Mouse (Mus musculus) midbrain, embryonic 13.5 days (tissue): Measurements from ENCODE around the gene Hmgb1. TPM values are rescaled to one million over a fixed set of nuclear protein-coding genes. Genes with fewer than 3 reads are reported as not detected.
A peak's percentile ranks its signal among the peaks of the same experiment; 100 is the strongest.

Experiments used
- ATAC-seq: fragments of 200-750 bp; cut with Nextera tagmentation; 2 replicates; pipeline ENCODE4 v1.8.0; 2017; ENCODE audit warnings: mild to moderate bottlenecking, moderate TSS enrichment, moderate library complexity
- H3K27ac ChIP-seq: fragments of 300-500 bp; sonication (generic); 2 replicates; pipeline ENCODE4 v1.5.1; 2015; ENCODE audit warnings: inconsistent platforms, mild to moderate bottlenecking, moderate library complexity
- H3K27me3 ChIP-seq: fragments of 300-500 bp; sonication (generic); 2 replicates; pipeline ENCODE4 v1.6.1; 2015; ENCODE audit warnings: mild to moderate bottlenecking, inconsistent platforms
- H3K36me3 ChIP-seq: fragments of 300-500 bp; sonication (generic); 2 replicates; pipeline ENCODE4 v1.6.1; 2015; ENCODE audit warnings: mild to moderate bottlenecking, inconsistent platforms
- H3K4me1 ChIP-seq: fragments of 300-500 bp; sonication (generic); replicated peaks from 2 replicates; pipeline ENCODE4 v1.6.1; 2015; ENCODE audit warnings: inconsistent platforms
- H3K4me2 ChIP-seq: fragments of 300-500 bp; sonication (generic); replicated peaks from 2 replicates; pipeline ENCODE4 v1.6.1; 2015; ENCODE audit warnings: moderate library complexity, mild to moderate bottlenecking, inconsistent platforms
- H3K4me3 ChIP-seq: fragments of 300-500 bp; sonication (generic); replicated peaks from 2 replicates; pipeline ENCODE4 v1.5.1; 2015; ENCODE audit warnings: mild to moderate bottlenecking, inconsistent platforms
- H3K9ac ChIP-seq: fragments of 300-500 bp; sonication (generic); replicated peaks from 2 replicates; pipeline ENCODE4 v1.6.1; 2015; ENCODE audit warnings: mild to moderate bottlenecking, inconsistent platforms
- H3K9me3 ChIP-seq: fragments of 300-500 bp; sonication (generic); 2 replicates; pipeline ENCODE4 v1.6.1; 2016; ENCODE audit warnings: mild to moderate bottlenecking, inconsistent platforms
- WGBS: fragments of 180-500 bp; shearing (Covaris S2); methylation state at CpG from one replicate; pipeline ENCODE4 v1.1.7; 2015; 5-methylcytosine and 5-hydroxymethylcytosine counted together
- polyA plus RNA-seq: library from polyadenylated mRNA; unstranded; fragments of >200 nt; fragmentation: Nextera tagmentation; extraction: Ambion mirVana; gene quantifications from 2 replicates; pipeline ENCODE4 v1.2.1, GENCODE M21; 2015

The Hmgb1 gene
- polyA plus RNA-seq, 1 experiment from 2014 or later = 1,097 TPM

DNA sequence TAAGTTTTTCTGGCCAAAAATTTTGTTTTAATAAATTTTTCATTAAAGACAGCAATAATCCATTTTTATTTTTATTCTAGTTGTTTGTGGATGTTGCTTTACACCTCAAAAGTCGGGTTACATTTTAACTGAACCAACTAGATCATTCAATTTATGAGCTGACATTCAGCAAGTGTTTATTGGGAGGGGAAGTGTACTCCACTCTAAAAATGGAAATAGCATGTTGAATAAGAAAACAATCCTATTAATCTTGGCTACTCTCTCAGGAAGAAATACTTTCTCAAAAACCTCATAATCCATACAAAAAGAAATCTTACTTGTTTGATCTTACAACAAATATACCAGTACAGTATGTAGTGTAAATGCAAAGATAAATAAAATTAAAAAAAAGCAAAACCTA, 1.2 kb downstream of the Hmgb1 start:
- Histone ChIP-seq H3K4me2 (peak overlapping the region; percentile 62), H3K27ac (0 out of 2 replicates have a peak overlapping the region, but pooled peaks have one; percentile 95), H3K9ac (no peak overlapping the region), H3K36me3 (no peaks in the 10 kb centered on the region; the same call in 1 of the 2 replicates), H3K4me3 (peak overlapping the region; percentile 60), H3K4me1 (peaks cover 30% of the 10 kb centered on the region), H3K27me3 (no peaks in the 10 kb centered on the region), H3K9me3 (no peaks in the 10 kb centered on the region)
- ATAC-seq = no peak
- WGBS = 58% methylated on average over 1 of the region's 1 CpGs

DNA sequence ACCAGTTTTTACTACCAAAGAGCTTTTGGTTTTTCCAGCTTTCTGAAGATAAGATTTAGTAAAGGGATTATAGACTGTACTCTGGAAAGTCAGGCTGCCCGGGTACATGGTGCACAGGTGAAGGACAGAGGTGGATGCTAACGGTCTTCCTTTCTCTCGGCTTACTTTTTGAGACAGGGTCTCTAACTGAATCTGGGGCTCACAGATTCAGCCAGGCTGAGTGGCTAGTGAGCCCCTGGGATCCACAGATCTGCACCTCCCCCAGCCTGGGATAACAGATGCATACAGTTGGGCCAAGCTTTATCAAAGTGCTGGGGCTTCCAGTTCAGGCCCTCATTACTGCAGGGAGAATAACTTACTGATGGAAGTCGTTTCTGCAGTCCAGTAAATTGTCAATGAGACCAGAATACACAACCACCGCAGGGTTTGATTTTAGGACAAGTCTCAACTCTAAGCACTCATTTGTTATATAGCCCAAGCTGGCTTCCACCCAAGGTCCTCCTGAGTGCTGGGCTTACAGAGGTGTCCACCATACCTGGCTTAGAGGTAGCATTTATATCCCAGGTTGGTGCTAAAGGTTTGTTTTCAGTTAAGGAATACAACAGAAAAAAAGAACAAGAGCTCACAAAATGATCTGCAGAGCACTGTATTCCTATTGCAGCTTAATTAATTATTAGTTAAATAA, 2.0 kb downstream of the Hmgb1 start:
- no peak for ATAC-seq
- no peaks in the 10 kb centered on the region for H3K9me3 ChIP-seq
- H3K4me3 ChIP-seq = no peak overlapping the region
- WGBS = 84% methylated on average over 5 of the region's 5 CpGs
- no peak overlapping the region for H3K27ac ChIP-seq
- H3K4me1 ChIP-seq = peaks cover 30% of the 10 kb centered on the region
- no peaks in the 10 kb centered on the region for H3K36me3 ChIP-seq
- H3K9ac ChIP-seq = 0 out of 2 replicates have a peak overlapping the region, but pooled peaks have one; percentile 29
- H3K27me3 ChIP-seq = no peaks in the 10 kb centered on the region
- H3K4me2 ChIP-seq = no peak overlapping the region

DNA sequence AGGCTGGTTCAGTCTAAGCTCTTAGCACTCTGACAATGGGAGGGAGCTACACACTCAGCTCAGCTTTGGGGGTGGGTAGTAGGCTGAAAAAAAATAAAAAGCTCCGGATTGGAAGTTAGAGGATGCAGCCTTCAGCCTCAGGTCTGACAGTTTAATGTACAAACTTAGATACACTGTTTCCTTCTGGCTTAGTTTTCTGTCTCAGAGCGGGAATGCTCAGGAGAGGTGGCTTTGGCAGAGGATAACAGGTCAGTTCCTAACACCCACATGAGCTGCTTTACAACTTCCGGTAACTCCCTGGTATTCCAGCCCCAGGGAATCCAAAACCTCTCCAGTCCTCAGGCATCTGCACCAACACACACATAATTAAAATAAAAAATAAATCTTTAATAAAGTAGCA, 4.5 kb downstream of the Hmgb1 start:
- WGBS = 91% methylated on average over 3 of the region's 3 CpGs
- no peaks in the 10 kb centered on the region for H3K27me3 ChIP-seq
- H3K9ac ChIP-seq = no peak overlapping the region
- ATAC-seq = no peak
- H3K4me2 ChIP-seq = no peak overlapping the region
- no peaks in the 10 kb centered on the region for H3K36me3 ChIP-seq
- peaks cover 9% of the 10 kb centered on the region for H3K4me1 ChIP-seq
- no peak overlapping the region for H3K27ac ChIP-seq
- no peaks in the 10 kb centered on the region for H3K9me3 ChIP-seq
- H3K4me3 ChIP-seq = no peak overlapping the region

DNA sequence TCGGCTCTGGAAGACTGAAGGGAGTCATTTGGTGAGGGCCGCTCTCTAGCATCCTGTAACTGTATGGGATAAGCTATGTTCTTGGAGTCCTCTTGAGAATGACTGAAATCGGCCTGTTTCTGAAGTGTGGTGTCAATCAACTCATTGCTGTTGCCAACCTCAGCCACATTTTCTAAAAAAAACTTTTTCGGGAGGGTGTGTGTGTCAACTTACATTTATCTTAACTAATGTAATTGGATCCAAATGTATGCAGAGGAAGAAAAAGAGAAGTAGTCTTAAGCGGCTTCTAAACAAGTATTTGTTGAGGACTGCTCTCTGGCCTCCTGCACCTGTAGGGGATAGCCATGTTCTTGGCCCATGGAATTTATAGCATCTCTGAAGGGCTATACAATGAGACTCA, 6.2 kb downstream of the Hmgb1 start:
- Histone ChIP-seq H3K4me2 (no peak overlapping the region), H3K36me3 (no peaks in the 10 kb centered on the region), H3K9ac (no peak overlapping the region), H3K9me3 (no peaks in the 10 kb centered on the region), H3K4me3 (no peak overlapping the region), H3K27me3 (no peaks in the 10 kb centered on the region), H3K27ac (no peak overlapping the region), H3K4me1 (peaks cover 8% of the 10 kb centered on the region)
- 94% methylated on average over 5 of the region's 5 CpGs for WGBS
- no peak for ATAC-seq

DNA sequence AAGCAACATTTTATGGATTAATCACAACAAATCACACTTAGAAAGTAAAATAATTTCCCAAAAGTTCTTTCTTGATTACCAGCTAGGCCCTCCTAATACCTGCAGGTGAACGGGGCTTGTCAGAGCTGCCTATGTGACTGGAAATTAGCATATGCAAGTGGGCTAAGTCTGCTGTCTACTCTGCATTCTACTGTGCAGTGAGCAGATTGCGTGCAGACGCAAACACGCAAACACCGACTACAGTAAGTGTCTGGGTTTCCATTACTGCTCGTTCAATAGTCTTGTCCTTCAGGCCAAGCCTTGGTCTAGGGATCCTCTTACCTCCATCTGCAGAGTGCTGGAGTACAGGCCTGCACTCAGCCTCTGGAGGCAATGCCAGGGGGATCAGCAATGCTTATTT, 8.6 kb downstream of the Hmgb1 start:
- no peak overlapping the region for H3K9ac ChIP-seq
- no peak for ATAC-seq
- no peaks in the 10 kb centered on the region for H3K9me3 ChIP-seq
- no peaks in the 10 kb centered on the region for H3K4me1 ChIP-seq
- H3K4me3 ChIP-seq = no peak overlapping the region
- H3K36me3 ChIP-seq = no peaks in the 10 kb centered on the region
- 92% methylated on average over 6 of the region's 6 CpGs for WGBS
- H3K27me3 ChIP-seq = no peaks in the 10 kb centered on the region
- no peak overlapping the region for H3K4me2 ChIP-seq
- no peak overlapping the region for H3K27ac ChIP-seq

DNA sequence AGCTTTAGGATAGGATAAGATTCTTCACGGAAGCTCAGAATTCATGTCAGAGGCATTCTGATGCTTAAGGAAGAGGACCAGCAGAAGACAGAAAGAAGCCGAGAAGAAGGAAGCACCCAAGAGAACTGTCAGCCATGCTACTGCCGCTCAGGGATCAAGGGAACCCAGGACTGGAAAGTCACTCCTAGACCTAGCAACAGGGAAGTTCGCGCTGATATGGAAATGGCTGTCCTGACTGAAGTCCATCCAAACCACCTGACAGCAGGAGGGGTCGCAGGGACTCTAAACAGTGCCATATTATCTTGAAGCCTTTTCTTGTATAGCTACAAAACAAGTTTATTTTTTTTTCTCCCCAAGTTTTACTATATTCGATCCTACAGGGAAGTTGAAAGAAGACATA, 9.8 kb downstream of the Hmgb1 start:
- no peaks in the 10 kb centered on the region for H3K36me3 ChIP-seq
- H3K27me3 ChIP-seq = no peaks in the 10 kb centered on the region
- no peaks in the 10 kb centered on the region for H3K9me3 ChIP-seq
- no peak overlapping the region for H3K27ac ChIP-seq
- no peak overlapping the region for H3K9ac ChIP-seq
- WGBS = 88% methylated on average over 7 of the region's 7 CpGs
- H3K4me2 ChIP-seq = no peak overlapping the region
- no peak overlapping the region for H3K4me3 ChIP-seq
- no peak for ATAC-seq
- no peaks in the 10 kb centered on the region for H3K4me1 ChIP-seq

DNA sequence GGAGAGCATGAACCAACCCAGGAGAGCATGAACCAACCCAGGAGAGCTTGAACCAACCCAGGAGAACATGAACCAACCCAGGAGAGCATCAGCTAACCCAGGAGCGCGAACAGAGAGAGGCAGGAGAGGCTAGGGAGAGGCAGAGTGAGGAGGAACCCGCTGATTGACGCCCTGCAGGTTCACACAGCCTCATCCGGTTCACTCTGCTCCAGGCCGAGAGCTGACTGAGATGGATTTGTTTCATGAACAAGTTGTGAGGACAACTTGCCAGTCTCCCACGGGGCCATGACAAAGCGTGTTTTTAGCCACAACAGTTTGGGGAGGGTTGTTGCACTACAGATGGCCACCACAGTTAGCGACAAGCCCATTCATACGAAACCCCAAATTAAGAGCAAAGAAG, 12.0 kb downstream of the Hmgb1 start:
- H3K9ac ChIP-seq = no peak overlapping the region
- no peaks in the 10 kb centered on the region for H3K27me3 ChIP-seq
- 82% methylated on average over 10 of the region's 10 CpGs for WGBS
- no peak for ATAC-seq
- no peak overlapping the region for H3K4me3 ChIP-seq
- no peaks in the 10 kb centered on the region for H3K36me3 ChIP-seq
- H3K9me3 ChIP-seq = no peaks in the 10 kb centered on the region
- H3K27ac ChIP-seq = no peak overlapping the region
- H3K4me1 ChIP-seq = no peaks in the 10 kb centered on the region
- no peak overlapping the region for H3K4me2 ChIP-seq

DNA sequence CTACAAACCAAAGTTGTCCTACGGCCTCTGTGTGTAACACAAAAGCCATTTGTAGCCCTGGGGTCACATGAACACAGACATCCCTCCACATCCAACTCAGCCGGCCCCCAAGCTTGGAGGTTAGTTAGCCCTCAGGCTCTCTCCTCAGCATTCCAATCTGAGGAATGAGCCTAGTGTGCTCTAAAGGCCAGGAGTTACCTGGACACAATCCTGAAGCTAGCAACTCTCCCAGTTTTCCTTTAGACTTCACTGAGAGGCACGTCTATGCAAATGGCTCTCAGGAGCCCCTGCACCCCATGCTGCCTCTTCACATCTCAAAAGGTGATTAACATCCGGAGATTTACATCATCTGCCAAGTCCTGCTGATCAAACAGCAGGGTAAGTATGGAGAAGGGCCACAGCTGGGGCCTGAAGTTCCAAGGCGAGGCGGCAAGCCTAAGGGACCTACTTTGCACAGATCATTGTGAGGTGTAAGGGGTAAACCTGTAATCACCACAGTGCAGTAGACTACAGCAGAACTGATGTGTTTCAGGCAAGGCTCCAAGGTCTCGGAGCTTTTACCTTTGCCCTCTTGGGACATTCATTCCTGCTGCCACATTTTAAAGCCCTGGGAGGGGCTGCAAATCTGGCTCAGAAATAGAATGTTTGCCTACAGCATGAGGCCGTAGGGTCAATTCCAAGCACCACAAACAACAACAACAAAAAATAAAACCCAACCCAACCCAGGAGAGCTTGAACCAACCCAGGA, 13.3 kb downstream of the Hmgb1 start:
- no peak overlapping the region for H3K4me3 ChIP-seq
- no peaks in the 10 kb centered on the region for H3K4me1 ChIP-seq
- H3K27ac ChIP-seq = no peak overlapping the region
- no peak for ATAC-seq
- WGBS = 51% methylated on average over 8 of the region's 8 CpGs
- H3K27me3 ChIP-seq = no peaks in the 10 kb centered on the region
- no peaks in the 10 kb centered on the region for H3K9me3 ChIP-seq
- H3K36me3 ChIP-seq = no peaks in the 10 kb centered on the region
- no peak overlapping the region for H3K9ac ChIP-seq
- H3K4me2 ChIP-seq = no peak overlapping the region

DNA sequence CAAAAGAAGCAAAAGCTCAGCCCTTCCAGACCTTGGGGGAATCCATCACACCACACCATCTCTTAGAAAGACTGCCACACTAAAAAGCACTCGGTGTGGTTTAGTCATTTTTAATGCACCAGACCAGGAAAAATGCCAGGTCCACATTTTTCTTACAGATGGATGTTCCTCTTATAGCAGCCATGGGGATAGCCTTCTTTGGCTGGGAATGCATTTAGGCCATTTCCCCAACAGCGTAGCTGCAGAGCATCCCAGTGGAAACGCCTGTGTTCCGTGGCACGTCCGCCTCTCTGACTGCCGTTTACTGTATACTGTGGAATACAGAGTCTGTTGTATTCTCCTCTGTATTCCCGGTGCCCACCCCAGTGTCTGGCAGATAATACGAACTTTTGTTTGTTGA, 15.5 kb downstream of the Hmgb1 start:
- Histone ChIP-seq H3K27ac (no peak overlapping the region), H3K27me3 (no peaks in the 10 kb centered on the region), H3K4me3 (no peak overlapping the region), H3K36me3 (no peaks in the 10 kb centered on the region), H3K9ac (no peak overlapping the region), H3K4me1 (no peaks in the 10 kb centered on the region), H3K9me3 (no peaks in the 10 kb centered on the region), H3K4me2 (no peak overlapping the region)
- no peak for ATAC-seq
- 88% methylated on average over 9 of the region's 9 CpGs for WGBS

DNA sequence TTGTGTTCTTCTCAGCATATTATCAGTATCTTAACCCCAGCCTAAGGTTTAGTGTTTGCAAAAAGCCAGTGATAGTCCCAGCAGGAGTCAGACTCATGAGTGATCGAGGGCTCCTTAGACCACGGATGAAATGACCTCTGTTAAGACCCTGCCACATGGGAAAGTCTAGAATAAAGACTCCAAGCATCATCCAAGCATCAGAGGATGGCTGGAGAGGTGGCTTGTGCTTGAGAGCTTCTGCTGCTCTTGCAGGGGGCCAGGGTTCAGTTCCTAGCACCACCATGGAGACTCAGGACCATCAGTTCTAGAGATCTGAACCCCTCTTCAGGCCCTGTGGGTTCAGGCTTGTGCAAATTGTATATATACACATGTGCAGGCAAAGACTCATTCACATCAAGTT, 16.2 kb downstream of the Hmgb1 start:
- 88% methylated on average over 2 of the region's 2 CpGs for WGBS
- H3K9ac ChIP-seq = no peak overlapping the region
- no peak overlapping the region for H3K4me3 ChIP-seq
- no peak overlapping the region for H3K4me2 ChIP-seq
- H3K27me3 ChIP-seq = no peaks in the 10 kb centered on the region
- no peaks in the 10 kb centered on the region for H3K36me3 ChIP-seq
- H3K27ac ChIP-seq = no peak overlapping the region
- H3K9me3 ChIP-seq = no peaks in the 10 kb centered on the region
- H3K4me1 ChIP-seq = no peaks in the 10 kb centered on the region
- ATAC-seq = no peak

DNA sequence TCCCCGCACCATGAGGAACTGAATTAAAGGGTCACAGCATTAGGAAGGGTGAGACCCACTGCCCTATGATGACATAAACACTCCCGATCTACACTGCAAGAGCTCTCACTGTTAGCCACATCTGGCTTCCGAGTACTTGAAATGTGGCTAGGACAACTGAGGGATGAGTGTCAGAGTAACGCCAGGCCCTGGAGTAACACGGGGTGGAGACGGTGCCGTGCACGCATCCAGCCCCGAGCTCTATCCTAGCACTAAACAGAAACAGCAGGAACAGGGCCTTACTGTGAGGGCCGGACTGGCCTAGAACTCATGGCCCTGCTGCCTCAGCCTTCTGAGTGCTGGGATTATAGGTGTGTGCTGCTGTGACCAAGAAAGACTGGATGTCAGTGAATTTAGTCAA, 18.3 kb downstream of the Hmgb1 start:
- ATAC-seq = no peak

DNA sequence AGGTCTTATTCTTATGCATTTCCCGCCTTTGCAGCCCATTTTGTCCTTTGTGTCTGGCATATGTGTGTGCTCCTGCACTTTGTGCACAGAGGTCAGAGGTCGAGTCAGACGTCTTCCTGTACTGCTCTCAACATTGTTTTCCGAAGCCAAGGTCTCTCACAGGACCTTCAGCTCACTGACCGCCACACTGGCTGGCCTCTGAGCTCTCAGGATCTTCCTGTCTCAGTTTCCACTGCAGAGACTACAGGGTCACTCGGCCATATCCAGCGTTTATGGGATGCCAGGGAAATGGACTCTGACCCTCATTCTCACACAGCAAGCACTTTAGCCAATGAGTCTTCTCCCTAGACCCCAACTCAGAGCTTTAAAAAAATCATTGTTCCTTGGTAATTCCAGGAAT, 19.4 kb downstream of the Hmgb1 start:
- H3K9ac ChIP-seq = no peak overlapping the region
- H3K4me2 ChIP-seq = no peak overlapping the region
- ATAC-seq = no peak
- H3K4me1 ChIP-seq = no peaks in the 10 kb centered on the region
- H3K27me3 ChIP-seq = no peaks in the 10 kb centered on the region
- no peak overlapping the region for H3K4me3 ChIP-seq
- H3K27ac ChIP-seq = no peak overlapping the region
- no peaks in the 10 kb centered on the region for H3K9me3 ChIP-seq
- WGBS = 49% methylated on average over 7 of the region's 7 CpGs
- H3K36me3 ChIP-seq = no peaks in the 10 kb centered on the region

More for the DNA sequence above, 18.3 kb downstream of the Hmgb1 start:
- Histone ChIP-seq H3K36me3 (no peaks in the 10 kb centered on the region), H3K9me3 (no peaks in the 10 kb centered on the region), H3K27me3 (no peaks in the 10 kb centered on the region), H3K4me3 (no peak overlapping the region), H3K9ac (no peak overlapping the region), H3K4me2 (no peak overlapping the region), H3K4me1 (no peaks in the 10 kb centered on the region), H3K27ac (no peak overlapping the region)
- WGBS = 90% methylated on average over 10 of the region's 10 CpGs
